Mouse (Mus musculus): ENCODE results near the gene Slc43a3. TPM values are rescaled to one million over a fixed set of nuclear protein-coding genes. Genes with fewer than 3 reads are reported as not detected.

Gene Slc43a3
- polyA plus RNA-seq, 1 experiment from 2014 or later, result 35.9 TPM

DNA sequence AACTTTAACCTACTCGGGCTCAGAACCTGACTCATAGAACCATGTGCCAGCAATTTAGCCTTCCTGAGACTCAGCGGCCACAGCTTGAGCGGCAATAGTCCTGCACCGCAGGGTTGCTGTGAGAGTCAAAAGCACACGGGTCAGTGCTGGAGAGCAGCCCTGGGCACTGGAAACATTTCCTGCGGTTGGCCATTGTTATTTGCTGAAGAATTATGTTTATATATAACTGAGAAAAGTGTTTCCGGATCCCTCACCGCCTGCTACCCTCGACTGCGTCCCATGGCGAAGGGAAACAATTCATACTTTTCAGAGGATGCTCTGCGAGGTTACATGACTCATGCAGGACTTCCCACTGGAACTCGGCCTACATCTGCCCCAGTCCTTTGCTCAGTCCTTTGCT is 65.1 kb downstream of the Slc43a3 start:
- Histone ChIP-seq H3K9ac (no peak overlapping the region), H3K4me1 (no peaks in the 10 kb centered on the region), H3K36me3 (no peaks in the 10 kb centered on the region), H3K4me3 (no peak overlapping the region), H3K9me3 (no peaks in the 10 kb centered on the region), H3K27me3 (no peaks in the 10 kb centered on the region), H3K4me2 (replicated peaks) (no peak overlapping the region), H3K27ac (no peak overlapping the region)
- WGBS, result 74% methylated on average over 13 of the region's 13 CpGs
- no peak for ATAC-seq (ENCODE audit: insufficient number of reproducible peaks, insufficient read depth, low FRiP score, low TSS enrichment)

DNA sequence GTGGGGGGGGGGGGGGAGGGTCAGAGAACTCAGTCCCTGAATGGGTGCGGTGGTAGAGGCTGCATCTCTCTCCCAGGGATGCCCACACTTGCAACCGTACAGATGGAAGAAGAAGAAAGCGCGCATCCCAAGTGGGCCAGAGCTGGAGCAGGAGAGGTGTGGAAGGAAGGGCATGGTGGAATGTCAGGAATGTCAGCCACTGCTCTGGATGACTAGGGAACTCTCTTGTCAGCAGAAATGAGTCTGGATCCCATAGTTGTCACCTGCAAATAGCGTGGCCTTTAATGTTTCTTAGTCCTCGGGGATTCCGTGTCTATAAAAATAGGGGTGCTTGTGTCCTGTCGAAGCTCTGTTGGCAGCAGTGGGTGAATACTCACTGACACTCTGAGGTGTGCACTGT is 66.2 kb downstream of the Slc43a3 start:
- no peak overlapping the region for H3K27ac ChIP-seq
- ATAC-seq (ENCODE audit: insufficient number of reproducible peaks, insufficient read depth, low FRiP score, low TSS enrichment), result no peak
- WGBS, result 68% methylated on average over 8 of the region's 8 CpGs
- no peaks in the 10 kb centered on the region for H3K27me3 ChIP-seq
- H3K9me3 ChIP-seq, result no peaks in the 10 kb centered on the region
- H3K4me2 ChIP-seq (replicated peaks), result no peak overlapping the region
- H3K9ac ChIP-seq, result no peak overlapping the region
- H3K4me1 ChIP-seq, result no peaks in the 10 kb centered on the region
- H3K36me3 ChIP-seq, result no peaks in the 10 kb centered on the region
- H3K4me3 ChIP-seq, result no peak overlapping the region

DNA sequence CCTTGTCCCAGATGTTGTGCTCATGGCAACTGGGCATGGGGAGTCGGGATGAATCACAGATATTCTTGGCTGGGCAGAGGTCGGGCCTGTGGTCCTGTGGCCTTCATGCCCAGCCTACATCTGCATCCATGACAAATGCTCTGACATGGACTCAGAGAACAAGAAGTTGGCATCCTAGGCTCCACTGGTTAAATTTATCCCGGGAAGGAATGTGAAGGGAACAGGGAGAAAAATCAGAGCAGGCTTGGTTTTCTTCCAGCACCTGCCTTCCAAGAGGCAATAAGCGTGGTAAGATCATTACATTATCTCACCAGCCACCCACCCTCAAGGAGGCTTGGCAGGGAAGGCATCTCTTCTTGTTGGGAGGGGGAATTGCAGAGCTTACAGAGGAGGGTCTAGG is 68.0 kb downstream of the Slc43a3 start:
- WGBS, result 87% methylated on average over 4 of the region's 4 CpGs
- H3K36me3 ChIP-seq, result no peaks in the 10 kb centered on the region
- no peaks in the 10 kb centered on the region for H3K4me1 ChIP-seq
- no peaks in the 10 kb centered on the region for H3K27me3 ChIP-seq
- H3K9ac ChIP-seq, result no peak overlapping the region
- ATAC-seq (ENCODE audit: insufficient number of reproducible peaks, insufficient read depth, low FRiP score, low TSS enrichment), result no peak
- no peaks in the 10 kb centered on the region for H3K9me3 ChIP-seq
- no peak overlapping the region for H3K4me3 ChIP-seq
- no peak overlapping the region for H3K27ac ChIP-seq
- H3K4me2 ChIP-seq (replicated peaks), result no peak overlapping the region

DNA sequence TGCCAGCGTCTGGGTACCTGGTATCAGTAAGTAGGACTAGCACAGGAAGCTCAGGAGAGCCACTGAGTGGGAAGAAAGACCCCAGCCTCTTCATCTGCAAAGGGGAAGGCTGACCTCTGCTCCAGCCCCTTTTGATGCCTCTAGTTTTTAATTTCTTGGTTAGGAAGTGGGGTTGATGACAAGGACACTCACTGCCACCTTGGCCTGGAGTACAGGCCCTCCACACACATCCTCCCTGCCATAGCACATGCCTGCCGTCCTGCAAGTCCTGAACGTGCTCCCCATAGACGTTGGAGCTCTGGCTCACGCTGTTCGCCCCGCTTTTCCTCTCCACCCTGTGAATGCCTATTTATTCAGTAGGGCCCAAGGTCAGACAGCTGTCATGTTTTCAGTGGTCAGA is 70.2 kb downstream of the Slc43a3 start:
- no peaks in the 10 kb centered on the region for H3K9me3 ChIP-seq
- no peaks in the 10 kb centered on the region for H3K36me3 ChIP-seq
- H3K4me1 ChIP-seq, result no peaks in the 10 kb centered on the region
- 76% methylated on average over 7 of the region's 7 CpGs for WGBS
- H3K9ac ChIP-seq, result no peak overlapping the region
- no peak overlapping the region for H3K4me3 ChIP-seq
- ATAC-seq (ENCODE audit: insufficient number of reproducible peaks, insufficient read depth, low FRiP score, low TSS enrichment), result no peak
- H3K27ac ChIP-seq, result no peak overlapping the region
- H3K4me2 ChIP-seq (replicated peaks), result no peak overlapping the region
- H3K27me3 ChIP-seq, result no peaks in the 10 kb centered on the region

DNA sequence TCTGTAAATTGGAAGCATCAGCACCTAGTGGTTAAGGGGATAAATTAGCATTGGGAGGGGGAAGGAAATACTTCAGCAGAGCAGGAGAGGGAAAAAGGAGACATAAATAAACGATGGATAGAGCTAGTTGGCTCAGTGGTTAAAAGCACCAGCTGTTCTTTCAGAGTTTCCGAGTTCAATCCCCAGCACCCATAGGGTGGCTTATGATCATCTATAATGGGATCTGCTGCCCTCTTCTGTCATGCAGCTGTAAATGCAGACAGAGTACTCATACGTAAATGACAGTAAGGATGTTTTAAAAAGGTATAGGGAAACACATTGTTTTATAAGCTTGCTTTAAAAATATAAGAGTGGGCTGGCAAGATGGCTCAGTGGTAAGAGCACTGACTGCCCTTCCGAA is 71.3 kb downstream of the Slc43a3 start:
- H3K27ac ChIP-seq, result no peak overlapping the region
- H3K36me3 ChIP-seq, result no peaks in the 10 kb centered on the region
- no peak for ATAC-seq (ENCODE audit: insufficient number of reproducible peaks, insufficient read depth, low FRiP score, low TSS enrichment)
- H3K4me2 ChIP-seq (replicated peaks), result no peak overlapping the region
- H3K4me3 ChIP-seq, result no peak overlapping the region
- H3K9ac ChIP-seq, result no peak overlapping the region
- no peaks in the 10 kb centered on the region for H3K9me3 ChIP-seq
- H3K4me1 ChIP-seq, result 0 out of 2 replicates have a peak, but pooled peaks cover 3% of the 10 kb centered on the region
- WGBS, result 33% methylated on average over 4 of the region's 4 CpGs
- no peaks in the 10 kb centered on the region for H3K27me3 ChIP-seq

Small RNAs within 50 kb of the gene (microRNA-seq; reads per million reads assigned to microRNA genes)
- gene Gm24332, result not detected

Other genes starting within 250 kb of the Slc43a3 start
- 31.2 and 33.9 TPM in 2 replicates for gene Zdhhc5, start 221.4 kb upstream of the Slc43a3 start, polyA plus RNA-seq (2016; fragmentation: Nextera tagmentation; extraction: Ambion mirVana)
- gene Clp1, start 209.2 kb upstream of the Slc43a3 start, polyA plus RNA-seq (2016; fragmentation: Nextera tagmentation; extraction: Ambion mirVana), result 41.9 and 43.8 TPM in 2 replicates
- gene Ypel4, start 202.5 kb upstream of the Slc43a3 start, polyA plus RNA-seq (2016; fragmentation: Nextera tagmentation; extraction: Ambion mirVana), result 12.3 and 13.7 TPM in 2 replicates
- gene Gm19426, start 192.9 kb upstream of the Slc43a3 start, polyA plus RNA-seq (2016; fragmentation: Nextera tagmentation; extraction: Ambion mirVana), result 13.0 and 13.9 TPM in 2 replicates
- gene Serping1, start 161.1 kb upstream of the Slc43a3 start, polyA plus RNA-seq (2016; fragmentation: Nextera tagmentation; extraction: Ambion mirVana), result 24.7 and 24.9 TPM in 2 replicates
- 32.9 and 33.5 TPM in 2 replicates for gene Ube2l6, start 137.8 kb upstream of the Slc43a3 start, polyA plus RNA-seq (2016; fragmentation: Nextera tagmentation; extraction: Ambion mirVana)
- gene Smtnl1, start 113.9 kb upstream of the Slc43a3 start, polyA plus RNA-seq (2016; fragmentation: Nextera tagmentation; extraction: Ambion mirVana), result 0.13 and 0.23 TPM in 2 replicates
- 39.4 and 41.3 TPM in 2 replicates for gene Timm10, start 109.6 kb upstream of the Slc43a3 start, polyA plus RNA-seq (2016; fragmentation: Nextera tagmentation; extraction: Ambion mirVana)
- 19.0 and 19.6 TPM in 2 replicates for gene Slc43a1, start 97.7 kb upstream of the Slc43a3 start, polyA plus RNA-seq (2016; fragmentation: Nextera tagmentation; extraction: Ambion mirVana)
- 5.2 and 5.4 TPM in 2 replicates for gene Rtn4rl2, start 49.9 kb upstream of the Slc43a3 start, polyA plus RNA-seq (2016; fragmentation: Nextera tagmentation; extraction: Ambion mirVana)
- gene Prg2, start 43.9 kb downstream of the Slc43a3 start, polyA plus RNA-seq (2016; fragmentation: Nextera tagmentation; extraction: Ambion mirVana), result 0.60 and 0.93 TPM in 2 replicates
- not detected in 2 replicates for gene Prg3, start 51.6 kb downstream of the Slc43a3 start, polyA plus RNA-seq (2016; fragmentation: Nextera tagmentation; extraction: Ambion mirVana)
- gene Ssrp1, start 100.7 kb downstream of the Slc43a3 start, polyA plus RNA-seq (2016; fragmentation: Nextera tagmentation; extraction: Ambion mirVana), result 310 and 311 TPM in 2 replicates
- gene P2rx3, start 100.9 kb downstream of the Slc43a3 start, polyA plus RNA-seq (2016; fragmentation: Nextera tagmentation; extraction: Ambion mirVana), result 15.0 and 20.6 TPM in 2 replicates
- gene Tnks1bp1, start 111.4 kb downstream of the Slc43a3 start, polyA plus RNA-seq (2016; fragmentation: Nextera tagmentation; extraction: Ambion mirVana), result 45.3 and 59.2 TPM in 2 replicates
- 42.7 and 45.3 TPM in 2 replicates for gene Aplnr, start 199.6 kb downstream of the Slc43a3 start, polyA plus RNA-seq (2016; fragmentation: Nextera tagmentation; extraction: Ambion mirVana)